11 mouse cellular contexts compared by ENCODE assay signal in genomic region chr7:100472777-100473176, GRCm38 (mm10). TPM values are rescaled to one million over a fixed set of nuclear protein-coding genes. Genes with fewer than 3 reads are reported as not detected.
A peak's percentile ranks its signal among the peaks of the same experiment; 100 is the strongest.
DNase-seq lines count a peak whose midpoint lies in the region; ATAC-seq lines count a peak whose summit lies in the region.
"Had no signal": no experiment of that assay in that cellular context is flagged by ENCODE, and none has a peak within 500 bp of the region (broad histone marks: within the 10 kb centered on the region; RNA-seq: fewer than 3 reads in every experiment).

Ucp3 (plus strand) TSS chr7:100472990.

- intact Hi-C loops in gastrocnemius, postnatal 14 days (cut with DNase I; ENCODE audit: low total_unique reads): no loop called here

- no peaks in the 10 kb centered on the region; the same call in 1 of the 2 replicates for H3K36me3 ChIP-seq in heart, embryonic 15.5 days

- H3K27me3 ChIP-seq in heart, embryonic 15.5 days: no peaks in the 10 kb centered on the region
- H3K27me3 ChIP-seq: limb, embryonic 15.5 days had no signal

- H3K27ac ChIP-seq in heart, embryonic 15.5 days: no peak within 1 kb of the TSS
- H3K27ac ChIP-seq: hindbrain, postnatal 0 days; limb, embryonic 15.5 days had no signal

- no peak within 1 kb of the TSS for H3K4me3 ChIP-seq in heart, embryonic 15.5 days
- H3K4me3 ChIP-seq: limb, embryonic 15.5 days had no signal

- peaks cover 27% of the 10 kb centered on the region for H3K4me1 ChIP-seq in heart, embryonic 15.5 days (replicated peaks)
- H3K4me1 ChIP-seq: limb, embryonic 15.5 days had no signal

- peak; percentile 57 for DNase-seq in adipocyte (ENCODE audit: low spot score)
- no peak for DNase-seq in adrenal gland, adult 18-20 months (ENCODE audit: low spot score in 2 of 2)
- peak; percentile 61 for DNase-seq in gastrocnemius, postnatal 14 days
- no peak for DNase-seq in Muller cell, postnatal 12 days (ENCODE audit: inconsistent ontology term)
- DNase-seq in layer of hippocampus, adult 9-11 months: no peak
- DNase-seq in frontal cortex, postnatal 25 days (ENCODE audit: low spot score in 2 of 2): no peak
- DNase-seq: thymus, adult 18-20 months had no signal

- peak; percentile 36; the same call in 1 of the 2 replicates for ATAC-seq in heart, embryonic 15.5 days (replicated peaks; ENCODE audit: insufficient number of reproducible peaks, insufficient read depth, low FRiP score, low read depth)
- ATAC-seq: hindbrain, postnatal 0 days had no signal

- no peak within 1 kb of the TSS for H3K9ac ChIP-seq in heart, embryonic 15.5 days
- H3K9ac ChIP-seq: limb, embryonic 15.5 days had no signal

- no peak within 1 kb of the TSS for H3K4me2 ChIP-seq in heart, embryonic 15.5 days
- H3K4me2 ChIP-seq: limb, embryonic 15.5 days had no signal

- 61% methylated on average over 6 of the region's 6 CpGs for WGBS in heart, embryonic 15.5 days

- no peaks in the 10 kb centered on the region for H3K9me3 ChIP-seq in heart, embryonic 15.5 days (replicated peaks)
- H3K9me3 ChIP-seq: limb, embryonic 15.5 days had no signal

RNA-seq across cellular contexts. Expression of gene Ucp3, which starts in this region (rescaled TPM):
- 10 to 100 TPM; 19.5 to 30.1 TPM for total RNA-seq in adrenal gland, adult 18-20 months (2021)
- 100 to 1,000 TPM in 1 of 2 experiments, 10 to 100 TPM in 1; 58.1 to 197 TPM for total RNA-seq in gastrocnemius, postnatal 14 days (2021)
- 0.11 and 0.29 TPM in 2 replicates for polyA plus RNA-seq in heart, embryonic 15.5 days (2015; fragmentation: Nextera tagmentation; extraction: Ambion mirVana)
- total RNA-seq: megakaryocyte progenitor cell, adult 5-6 weeks had no signal

Comparison
In these comparisons a context has a peak if more than half of its experiments do, and no peak if none do; other contexts are left out.
1. Peak in ATAC-seq in heart, embryonic 15.5 days; RNA of the gene not detected or under 1 TPM.
2. DNase-seq: peak in adipocyte (single experiment) and gastrocnemius, postnatal 14 days (single experiment); none in adrenal gland, adult 18-20 months (0 of 2), Muller cell, postnatal 12 days (single experiment), layer of hippocampus, adult 9-11 months (single experiment) and frontal cortex, postnatal 25 days (0 of 2).